Mouse (Mus musculus): Measurements from ENCODE around the gene Isoc2b. TPM values are rescaled to one million over a fixed set of nuclear protein-coding genes. Genes with fewer than 3 reads are reported as not detected.

Gene Isoc2b
- 4.6 and 5.1 TPM in 2 replicates for polyA plus RNA-seq (2016; fragmentation: Nextera tagmentation; extraction: Ambion mirVana)

DNA sequence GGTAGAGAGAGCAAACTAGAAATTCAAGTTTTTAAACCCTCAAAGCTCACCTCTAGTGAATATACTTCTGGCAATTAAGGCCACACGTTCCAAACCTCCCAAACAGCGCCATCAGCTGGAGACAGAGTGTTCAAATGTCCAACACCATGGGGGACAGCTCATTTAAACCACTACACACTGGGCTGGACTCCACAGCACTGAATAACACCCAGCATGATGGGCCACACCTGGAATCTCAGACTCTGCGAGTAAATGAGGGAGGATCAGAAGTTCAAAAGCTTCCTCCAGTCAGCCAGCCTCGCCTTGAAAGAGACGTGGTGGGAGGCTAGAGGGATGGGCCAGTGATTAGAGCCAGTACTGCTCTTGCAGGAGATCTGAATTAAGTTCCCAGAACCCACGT is at the start of gene Isoc2b:
Gene Isoc2b, minus strand, starts transcription at position 126 of the 400 bp plus-strand sequence.
- Histone ChIP-seq H3K4me2 (replicated peaks) (no peak within 1 kb of the TSS), H3K4me3 (no peak within 1 kb of the TSS), H3K9ac (replicated peaks) (no peak within 1 kb of the TSS), H3K9me3 (no peaks in the 10 kb centered on the region), H3K27me3 (no peaks in the 10 kb centered on the region), H3K36me3 (no peaks in the 10 kb centered on the region), H3K27ac (replicated peaks) (no peak within 1 kb of the TSS), H3K4me1 (peaks cover 12% of the 10 kb centered on the region)
- WGBS = 62% methylated on average over 6 of the region's 6 CpGs
- ATAC-seq (ENCODE audit: low FRiP score, low read depth) = no peak

DNA sequence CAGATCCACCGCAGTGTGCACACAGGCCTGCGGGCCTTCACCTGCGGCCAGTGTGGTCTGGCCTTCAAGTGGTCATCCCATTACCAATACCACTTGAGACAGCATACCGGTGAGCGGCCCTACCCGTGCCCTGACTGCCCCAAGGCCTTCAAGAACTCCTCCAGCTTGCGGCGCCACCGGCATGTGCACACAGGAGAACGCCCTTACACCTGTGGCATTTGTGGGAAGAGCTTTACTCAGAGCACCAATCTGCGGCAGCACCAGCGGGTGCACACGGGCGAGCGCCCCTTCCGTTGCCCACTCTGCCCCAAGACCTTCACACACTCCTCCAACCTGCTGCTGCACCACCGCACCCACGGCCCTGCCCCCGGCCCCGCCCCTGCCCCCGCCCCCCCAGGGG is 49.0 kb upstream of the Isoc2b start:
- WGBS = 82% methylated on average over 21 of the region's 21 CpGs
- ATAC-seq (ENCODE audit: low FRiP score, low read depth) = no peak
- Histone ChIP-seq H3K36me3 (peaks cover 45% of the 10 kb centered on the region), H3K27me3 (no peaks in the 10 kb centered on the region), H3K4me2 (replicated peaks) (no peak overlapping the region), H3K4me1 (peaks cover 55% of the 10 kb centered on the region), H3K9me3 (no peaks in the 10 kb centered on the region), H3K9ac (replicated peaks) (no peak overlapping the region), H3K27ac (replicated peaks) (no peak overlapping the region), H3K4me3 (no peak overlapping the region)

DNA sequence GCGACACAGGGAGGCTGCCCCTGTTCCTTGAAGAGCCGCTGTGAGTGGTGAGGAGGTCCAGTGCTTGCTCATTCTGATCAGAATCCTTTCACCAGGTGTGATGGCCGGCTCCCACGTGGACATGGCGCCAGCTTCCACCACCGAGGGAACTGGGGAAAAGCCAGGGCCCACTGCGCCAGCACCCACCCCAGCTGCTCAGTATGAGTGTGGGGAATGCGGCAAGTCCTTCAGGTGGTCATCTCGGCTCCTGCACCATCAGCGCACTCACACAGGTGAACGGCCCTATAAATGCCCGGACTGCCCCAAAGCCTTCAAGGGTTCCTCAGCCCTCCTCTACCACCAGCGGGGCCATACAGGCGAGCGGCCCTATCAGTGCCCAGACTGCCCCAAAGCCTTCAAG is 48.6 kb upstream of the Isoc2b start:
- no peak for ATAC-seq (ENCODE audit: low FRiP score, low read depth)
- H3K27me3 ChIP-seq = no peaks in the 10 kb centered on the region
- no peak overlapping the region for H3K9ac ChIP-seq (replicated peaks)
- peaks cover 45% of the 10 kb centered on the region for H3K36me3 ChIP-seq
- peaks cover 51% of the 10 kb centered on the region for H3K4me1 ChIP-seq
- H3K4me2 ChIP-seq (replicated peaks) = no peak overlapping the region
- no peaks in the 10 kb centered on the region for H3K9me3 ChIP-seq
- no peak overlapping the region for H3K4me3 ChIP-seq
- H3K27ac ChIP-seq (replicated peaks) = no peak overlapping the region
- 92% methylated on average over 15 of the region's 15 CpGs for WGBS

DNA sequence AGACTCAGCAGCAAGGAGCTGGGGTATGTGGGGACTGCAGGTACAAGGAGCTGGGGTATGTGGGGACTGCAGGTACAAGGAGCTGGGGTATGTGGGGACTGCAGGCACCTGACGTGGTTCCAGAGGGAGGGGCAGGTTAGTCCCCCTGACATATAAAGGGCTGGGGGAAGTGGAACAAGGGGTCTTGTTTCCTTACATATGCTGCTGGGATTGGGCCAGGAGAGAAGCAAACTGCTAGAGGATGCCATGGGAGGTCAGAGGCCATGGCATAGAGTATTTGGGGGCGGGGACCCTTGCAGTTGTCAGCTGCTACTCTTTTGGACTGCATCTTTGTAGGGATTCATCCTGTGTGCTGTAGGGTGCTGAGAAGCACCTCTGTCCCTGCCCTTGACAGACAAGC is 47.4 kb upstream of the Isoc2b start:
- 87% methylated on average over 2 of the region's 2 CpGs for WGBS
- peaks cover 45% of the 10 kb centered on the region for H3K36me3 ChIP-seq
- H3K4me1 ChIP-seq = peaks cover 40% of the 10 kb centered on the region
- H3K9ac ChIP-seq (replicated peaks) = peak overlapping the region; percentile 82; the same call in 1 of the 2 replicates
- no peak overlapping the region for H3K4me3 ChIP-seq
- ATAC-seq (ENCODE audit: low FRiP score, low read depth) = no peak
- no peaks in the 10 kb centered on the region for H3K27me3 ChIP-seq
- H3K27ac ChIP-seq (replicated peaks) = no peak overlapping the region
- H3K9me3 ChIP-seq = no peaks in the 10 kb centered on the region
- no peak overlapping the region for H3K4me2 ChIP-seq (replicated peaks)

DNA sequence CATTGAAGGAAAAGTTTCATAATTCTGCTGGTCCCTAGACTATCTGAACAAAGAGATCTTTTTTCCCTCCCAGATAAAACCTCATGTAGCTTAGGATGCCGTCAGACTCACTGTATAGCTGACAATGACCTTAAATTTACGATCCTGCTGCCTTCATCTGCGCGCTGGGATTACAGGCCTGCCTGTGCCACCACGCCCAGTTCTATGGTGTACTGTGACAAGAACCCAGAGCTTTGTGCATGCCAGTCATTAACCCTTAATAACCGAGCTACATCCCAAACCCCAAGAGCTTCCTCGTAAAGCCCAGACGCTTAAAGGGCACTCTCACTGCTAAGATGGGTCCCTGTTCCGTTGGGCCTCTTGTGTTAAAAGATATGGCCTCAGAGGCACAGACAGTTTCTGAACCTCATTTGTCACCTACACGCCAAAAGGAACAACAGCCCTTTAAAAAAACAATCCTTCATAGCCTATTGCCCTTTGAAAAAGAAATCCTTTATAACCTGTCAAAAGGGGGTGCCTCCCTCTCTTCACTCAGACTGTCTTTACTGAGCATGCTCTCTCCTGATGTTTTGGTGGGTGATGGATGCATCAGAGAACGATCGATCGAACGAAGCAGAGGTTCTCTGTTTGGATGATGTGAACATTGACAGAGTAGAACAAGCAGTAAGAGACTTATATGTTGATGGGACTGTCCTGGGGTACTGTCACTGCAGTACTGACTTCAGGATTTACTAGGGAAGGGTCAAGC is 45.8 kb upstream of the Isoc2b start:
- Histone ChIP-seq H3K4me1 (peaks cover 23% of the 10 kb centered on the region), H3K4me3 (peak overlapping the region; percentile 76), H3K27ac (replicated peaks) (peak overlapping the region; percentile 96), H3K4me2 (replicated peaks) (peak overlapping the region; percentile 85), H3K9me3 (no peaks in the 10 kb centered on the region), H3K36me3 (peaks cover 38% of the 10 kb centered on the region), H3K27me3 (peaks cover 2% of the 10 kb centered on the region; the same call in 1 of the 2 replicates), H3K9ac (replicated peaks) (peak overlapping the region; percentile 82)
- 22% methylated on average over 14 of the region's 14 CpGs for WGBS
- ATAC-seq (ENCODE audit: low FRiP score, low read depth) = peak; percentile 36; the same call in 1 of the 2 replicates

DNA sequence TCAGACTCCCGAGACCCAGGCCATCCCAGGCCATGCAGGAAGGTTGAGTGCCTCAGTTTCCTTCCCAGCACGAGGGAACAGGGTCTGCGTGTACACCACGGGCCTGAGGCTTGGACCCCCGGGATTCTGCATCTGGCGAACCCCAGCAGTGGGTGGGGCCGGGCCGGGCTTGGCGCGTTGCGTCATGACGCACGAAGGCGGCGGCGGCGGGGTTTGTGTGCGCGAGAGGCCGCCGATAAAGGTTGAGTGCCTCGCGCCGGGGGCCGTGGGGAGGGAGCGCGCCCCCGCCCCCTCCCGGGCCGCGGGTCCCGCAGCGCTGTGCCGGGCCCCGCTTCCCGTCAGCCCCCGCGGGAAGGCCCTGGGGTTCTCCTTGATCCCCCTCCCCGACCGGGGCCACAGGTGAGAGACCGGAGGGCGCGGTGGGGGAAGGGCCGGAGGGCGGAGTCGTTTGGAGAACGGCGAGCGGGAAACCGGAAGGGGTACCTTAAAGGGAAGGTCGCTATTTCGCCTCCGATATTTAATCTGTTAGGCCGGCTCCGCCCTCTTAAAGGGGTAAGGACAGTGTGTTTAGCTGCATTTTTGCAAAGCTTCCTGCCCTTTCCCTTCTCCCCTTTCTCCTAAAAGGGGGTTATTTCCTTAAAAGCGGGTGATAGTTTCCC is 45.1 kb upstream of the Isoc2b start, which contains the start of gene Zfp628:
Gene Zfp628, plus strand, starts transcription at position 211 of the 659 bp plus-strand sequence.
- Histone ChIP-seq H3K27me3 (peaks cover 7% of the 10 kb centered on the region; the same call in 1 of the 2 replicates), H3K4me1 (peaks cover 20% of the 10 kb centered on the region), H3K9ac (replicated peaks) (peak within 1 kb of the TSS; percentile 82), H3K36me3 (peaks cover 31% of the 10 kb centered on the region), H3K4me3 (peak within 1 kb of the TSS; percentile 76), H3K27ac (replicated peaks) (peak within 1 kb of the TSS; percentile 96), H3K4me2 (replicated peaks) (peak within 1 kb of the TSS; percentile 85), H3K9me3 (no peaks in the 10 kb centered on the region)
- WGBS = under 1% methylated on average over 56 of the region's 56 CpGs
- ATAC-seq (ENCODE audit: low FRiP score, low read depth) = peak; percentile 94

DNA sequence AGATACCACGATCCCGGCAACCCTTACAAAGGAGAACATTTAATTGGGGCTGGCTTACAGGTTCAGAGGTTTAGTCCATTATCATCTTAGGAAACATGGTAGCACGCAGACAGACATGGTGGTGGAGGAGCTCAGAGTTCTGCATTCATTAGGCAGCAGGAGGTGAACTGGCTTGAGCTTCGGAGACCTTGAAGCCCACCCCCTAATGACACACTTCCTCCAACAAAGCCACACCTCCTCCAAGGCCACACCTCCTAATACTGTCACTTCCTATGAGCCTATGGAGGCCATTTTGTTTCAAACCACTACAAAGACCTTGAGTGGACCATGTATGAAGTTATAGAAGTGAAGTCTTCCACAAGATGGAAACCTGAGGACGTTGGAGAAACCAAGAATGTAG is 42.2 kb upstream of the Isoc2b start:
- Histone ChIP-seq H3K9me3 (no peaks in the 10 kb centered on the region), H3K9ac (replicated peaks) (no peak overlapping the region), H3K4me1 (peaks cover 19% of the 10 kb centered on the region), H3K36me3 (0 out of 2 replicates have a peak, but pooled peaks cover 2% of the 10 kb centered on the region), H3K27me3 (peaks cover 9% of the 10 kb centered on the region; the same call in 1 of the 2 replicates), H3K4me3 (no peak overlapping the region), H3K27ac (replicated peaks) (no peak overlapping the region), H3K4me2 (replicated peaks) (no peak overlapping the region)
- ATAC-seq (ENCODE audit: low FRiP score, low read depth) = no peak
- 52% methylated on average over 5 of the region's 5 CpGs for WGBS

DNA sequence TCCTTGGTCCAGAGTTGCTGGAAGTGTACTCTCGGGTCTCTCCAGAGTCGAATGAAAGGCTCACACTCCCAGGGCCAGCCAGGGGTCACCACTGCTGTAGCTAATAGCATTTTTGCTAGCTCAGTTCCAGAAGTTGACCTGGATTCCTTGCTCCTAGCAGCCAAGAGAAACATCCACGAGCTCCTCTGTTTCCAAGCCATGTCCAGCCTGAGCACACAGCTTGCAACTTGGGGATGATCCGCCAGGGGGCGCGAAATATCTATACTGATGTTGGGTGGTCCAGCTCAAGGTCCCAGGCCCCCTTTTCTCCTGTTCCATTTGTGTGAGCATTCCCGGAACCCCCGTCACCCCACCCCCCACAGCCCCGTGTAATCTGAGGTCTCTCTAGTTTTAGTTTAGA is 41.5 kb upstream of the Isoc2b start:
- H3K4me2 ChIP-seq (replicated peaks) = no peak overlapping the region; the same call in 1 of the 2 replicates
- WGBS = 31% methylated on average over 9 of the region's 9 CpGs

DNA sequence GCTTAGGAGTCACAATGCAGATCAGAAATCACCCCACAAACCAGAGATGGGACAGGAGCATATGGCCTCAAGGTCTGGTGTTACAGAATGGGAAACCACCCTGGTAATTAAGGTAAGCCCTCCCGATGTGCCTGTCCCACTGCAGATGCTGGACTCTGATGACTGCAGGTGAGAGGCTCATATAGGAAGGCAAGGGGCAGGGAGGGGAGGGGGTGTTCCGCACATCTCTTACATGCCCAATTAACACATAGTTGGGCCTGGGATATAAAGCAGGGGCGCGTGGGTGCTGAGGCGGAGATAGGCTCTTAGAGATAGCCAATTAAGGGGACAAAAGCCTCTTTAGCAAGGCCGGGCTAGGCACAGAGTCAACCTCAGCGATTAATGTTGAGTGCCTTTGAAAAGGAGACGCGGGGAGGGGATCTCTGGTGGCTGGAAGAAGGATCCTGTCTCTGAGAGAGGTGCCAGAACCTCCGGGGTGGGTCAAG is 36.5 kb upstream of the Isoc2b start, which contains the start of gene Gm36210:
Gene Gm36210, minus strand, starts transcription at position 51 of the 485 bp plus-strand sequence.
- H3K36me3 ChIP-seq = no peaks in the 10 kb centered on the region
- H3K27me3 ChIP-seq = peaks cover 9% of the 10 kb centered on the region; the same call in 1 of the 2 replicates
- ATAC-seq (ENCODE audit: low FRiP score, low read depth) = no peak
- H3K27ac ChIP-seq (replicated peaks) = no peak within 1 kb of the TSS
- peaks cover 3% of the 10 kb centered on the region; the same call in 1 of the 2 replicates for H3K9me3 ChIP-seq
- WGBS = 49% methylated on average over 10 of the region's 10 CpGs
- no peak within 1 kb of the TSS for H3K4me2 ChIP-seq (replicated peaks)
- no peak within 1 kb of the TSS for H3K9ac ChIP-seq (replicated peaks)
- H3K4me1 ChIP-seq = peaks cover 5% of the 10 kb centered on the region; the same call in 1 of the 2 replicates
- H3K4me3 ChIP-seq = no peak within 1 kb of the TSS

More for the DNA sequence above, 41.5 kb upstream of the Isoc2b start:
- no peaks in the 10 kb centered on the region for H3K36me3 ChIP-seq
- no peak overlapping the region for H3K4me3 ChIP-seq
- H3K9me3 ChIP-seq = no peaks in the 10 kb centered on the region
- no peak overlapping the region for H3K27ac ChIP-seq (replicated peaks)
- H3K9ac ChIP-seq (replicated peaks) = no peak overlapping the region
- peaks cover 9% of the 10 kb centered on the region; the same call in 1 of the 2 replicates for H3K27me3 ChIP-seq
- ATAC-seq (ENCODE audit: low FRiP score, low read depth) = no peak
- H3K4me1 ChIP-seq = peaks cover 15% of the 10 kb centered on the region

DNA sequence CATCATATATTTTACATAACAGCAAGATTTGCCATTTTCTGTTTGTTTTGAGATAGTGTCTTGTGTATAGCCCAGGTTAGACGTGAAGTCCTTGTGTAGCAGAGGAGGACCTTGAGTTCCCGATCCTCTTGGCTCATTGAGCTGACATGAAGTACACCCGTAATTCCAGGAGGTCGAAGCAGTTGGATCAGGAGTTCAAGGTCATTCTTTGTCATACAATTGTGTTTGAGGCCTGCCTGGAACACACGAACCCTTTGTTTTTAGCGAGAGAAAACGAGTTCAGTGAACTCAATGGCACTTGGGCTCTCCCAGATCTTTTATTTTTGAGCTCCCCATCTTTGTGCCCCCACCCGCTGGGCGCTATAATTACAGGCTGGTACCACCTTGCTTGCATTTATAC is 32.3 kb upstream of the Isoc2b start:
- ATAC-seq (ENCODE audit: low FRiP score, low read depth) = no peak
- H3K9me3 ChIP-seq = peaks cover 6% of the 10 kb centered on the region; the same call in 1 of the 2 replicates
- 79% methylated on average over 9 of the region's 9 CpGs for WGBS
- H3K4me3 ChIP-seq = no peak overlapping the region
- no peaks in the 10 kb centered on the region for H3K36me3 ChIP-seq
- H3K27ac ChIP-seq (replicated peaks) = no peak overlapping the region
- peaks cover 16% of the 10 kb centered on the region for H3K27me3 ChIP-seq
- no peak overlapping the region for H3K9ac ChIP-seq (replicated peaks)
- H3K4me1 ChIP-seq = peaks cover 12% of the 10 kb centered on the region
- no peak overlapping the region for H3K4me2 ChIP-seq (replicated peaks)

DNA sequence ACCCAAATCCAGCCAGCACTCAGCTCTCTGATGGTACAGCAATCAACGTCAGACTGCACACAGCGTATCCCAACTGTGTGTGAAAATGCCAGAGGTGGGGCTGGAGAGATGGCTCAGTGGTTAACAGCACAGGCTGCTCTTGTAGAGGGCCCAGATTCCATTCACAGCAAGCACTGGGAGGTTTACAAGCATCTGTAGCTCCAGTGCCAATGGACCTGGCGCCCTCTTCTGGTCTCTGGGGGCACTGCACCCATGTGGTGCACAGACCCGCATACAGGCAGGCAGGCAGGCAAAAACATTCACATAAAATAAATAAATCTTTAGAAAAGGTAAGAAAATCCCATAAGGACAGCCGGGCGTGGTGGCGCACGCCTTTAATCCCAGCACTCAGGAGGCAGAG is 31.1 kb upstream of the Isoc2b start:
- no peak for ATAC-seq (ENCODE audit: low FRiP score, low read depth)
- Histone ChIP-seq H3K9ac (replicated peaks) (no peak overlapping the region), H3K36me3 (no peaks in the 10 kb centered on the region), H3K4me1 (peaks cover 6% of the 10 kb centered on the region; the same call in 1 of the 2 replicates), H3K27me3 (peaks cover 16% of the 10 kb centered on the region), H3K9me3 (peaks cover 6% of the 10 kb centered on the region; the same call in 1 of the 2 replicates), H3K27ac (replicated peaks) (no peak overlapping the region), H3K4me3 (no peak overlapping the region), H3K4me2 (replicated peaks) (no peak overlapping the region)
- 45% methylated on average over 8 of the region's 8 CpGs for WGBS

DNA sequence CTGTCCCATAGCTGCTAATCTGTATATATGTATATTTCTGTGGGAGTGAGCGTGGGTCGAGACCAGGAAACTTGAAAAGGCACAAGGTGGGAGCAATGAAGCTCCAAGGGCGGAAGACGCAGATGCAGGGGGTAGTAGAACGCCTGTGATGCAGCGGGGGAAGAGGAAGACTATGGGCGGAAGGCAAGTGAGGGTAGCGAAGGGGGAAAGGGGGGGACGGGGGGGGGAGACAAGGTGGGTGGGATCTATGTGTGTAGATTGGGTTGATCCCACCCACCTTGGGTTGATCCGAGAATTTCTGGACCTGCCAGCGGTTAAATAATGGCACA is 30.4 kb upstream of the Isoc2b start:
- ATAC-seq (ENCODE audit: low FRiP score, low read depth) = no peak
- H3K4me1 ChIP-seq = peaks cover 6% of the 10 kb centered on the region; the same call in 1 of the 2 replicates
- H3K27ac ChIP-seq (replicated peaks) = no peak overlapping the region
- 14% methylated on average over 11 of the region's 11 CpGs for WGBS
- H3K36me3 ChIP-seq = no peaks in the 10 kb centered on the region
- H3K27me3 ChIP-seq = peaks cover 16% of the 10 kb centered on the region
- H3K9me3 ChIP-seq = peaks cover 6% of the 10 kb centered on the region; the same call in 1 of the 2 replicates
- no peak overlapping the region for H3K4me3 ChIP-seq
- H3K4me2 ChIP-seq (replicated peaks) = peak overlapping the region; percentile 48
- no peak overlapping the region for H3K9ac ChIP-seq (replicated peaks)
